Comparison of ENCODE assay signal across 22 mouse cellular contexts in the genomic region with DNA sequence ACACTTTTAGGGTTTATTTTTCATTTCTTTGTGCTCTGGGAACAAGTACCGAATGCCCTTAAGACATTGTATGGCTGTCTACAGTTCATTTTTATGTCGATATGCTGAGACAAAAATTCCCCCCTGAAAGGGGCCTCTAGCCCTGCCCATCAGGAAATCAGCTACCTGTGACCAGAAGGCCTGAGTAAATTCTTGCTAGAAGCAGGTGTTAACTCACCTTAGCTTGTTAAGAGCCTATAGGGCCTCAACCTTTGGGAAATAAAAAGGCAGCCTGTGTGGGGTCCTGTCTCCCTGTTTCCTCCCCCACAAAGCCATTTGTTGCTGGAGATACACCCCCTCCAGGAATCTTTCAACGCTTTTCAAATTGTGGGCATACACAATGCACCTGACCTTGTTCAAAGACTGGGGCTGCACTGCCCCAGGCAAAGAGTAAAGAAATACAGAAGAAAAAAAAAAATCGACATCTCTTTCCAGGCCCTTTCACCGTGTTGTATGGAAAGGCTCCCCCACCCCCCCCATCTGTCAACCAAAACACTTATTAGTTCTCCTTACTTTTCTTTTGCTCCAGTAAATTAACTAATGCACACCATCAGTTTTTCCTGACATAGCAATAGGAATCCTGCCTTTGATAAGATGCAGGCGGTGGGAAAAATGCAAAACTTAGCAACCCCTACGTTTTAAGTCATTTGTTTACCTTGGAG. TPM values are rescaled to one million over a fixed set of nuclear protein-coding genes. Genes with fewer than 3 reads are reported as not detected.
DNase-seq lines count a peak whose midpoint lies in the region; ATAC-seq and TF ChIP-seq lines count a peak whose summit lies in the region.
"Had no signal": no experiment of that assay in that cellular context is flagged by ENCODE, and none has a peak within 500 bp of the region (broad histone marks: within the 10 kb centered on the region; RNA-seq: fewer than 3 reads in every experiment).

No protein-coding gene starts in this region.

- no peak for TF ChIP-seq CTCF in heart, adult 2 months (IDR thresholded peaks at IDR 0.05)

- no peak for TF ChIP-seq POLR2A in heart, adult 2 months (IDR thresholded peaks at IDR 0.05; ENCODE audit: insufficient read depth, low read depth, low read length)

- no peak overlapping the region for H3K4me3 ChIP-seq in heart, embryonic 12.5 days
- no peak overlapping the region for H3K4me3 ChIP-seq in heart, adult 2 months
- H3K4me3 ChIP-seq in forebrain, embryonic 13.5 days = no peak overlapping the region
- H3K4me3 ChIP-seq in intestine, embryonic 16.5 days (ENCODE audit: low read length) = no peak overlapping the region
- H3K4me3 ChIP-seq: gastrocnemius, adult 2 months; hindbrain, embryonic 12.5 days; limb, embryonic 10.5 days; liver, embryonic 15.5 days had no signal

- intact Hi-C loops in heart, adult 2 months (cut with DNase I) = no loop called here

- no peak for ATAC-seq in heart, embryonic 12.5 days (ENCODE audit: insufficient number of reproducible peaks, low FRiP score)
- ATAC-seq in forebrain, embryonic 13.5 days = peak; percentile 89
- ATAC-seq in intestine, embryonic 16.5 days = peak; percentile 52; the same call in 1 of the 2 replicates
- no peak for ATAC-seq in inflammation-experienced regulatory T-cells, adult 6 months
- ATAC-seq in erythroid progenitor cell, adult 5-6 weeks (replicated peaks; ENCODE audit: low FRiP score, poor library complexity, severe bottlenecking) = no peak
- ATAC-seq: CD4-positive, CD25-positive, alpha-beta regulatory T cell, adult 4 months had no signal

- DNase-seq in heart, adult 2 months = no peak
- peak; percentile 3 for DNase-seq in R1 (ENCODE audit: low read depth, low spot score)
- DNase-seq: adrenal gland, adult 8-10 months; cerebellum, adult 18-20 months; embryo, embryonic 11 days; gastrocnemius, adult 2 months; heart, adult 18-20 months; kidney, adult 9 months; kidney, postnatal 14 days; liver; thymus, adult 18-20 months; thymus, postnatal 4 days had no signal

- no peaks in the 10 kb centered on the region for H3K9me3 ChIP-seq in heart, embryonic 12.5 days (replicated peaks)
- no peaks in the 10 kb centered on the region for H3K9me3 ChIP-seq in forebrain, embryonic 13.5 days (replicated peaks)
- no peaks in the 10 kb centered on the region for H3K9me3 ChIP-seq in intestine, embryonic 16.5 days (ENCODE audit: control insufficient read depth, low read length)
- H3K9me3 ChIP-seq: hindbrain, embryonic 12.5 days; limb, embryonic 10.5 days; liver, embryonic 15.5 days had no signal

- no peaks in the 10 kb centered on the region for H3K27me3 ChIP-seq in heart, embryonic 12.5 days (replicated peaks)
- no peaks in the 10 kb centered on the region for H3K27me3 ChIP-seq in heart, adult 2 months (ENCODE audit: control insufficient read depth, insufficient read depth, low read length)
- H3K27me3 ChIP-seq in forebrain, embryonic 13.5 days = no peaks in the 10 kb centered on the region
- no peaks in the 10 kb centered on the region for H3K27me3 ChIP-seq in intestine, embryonic 16.5 days (replicated peaks; ENCODE audit: control insufficient read depth, insufficient read depth, low read length)
- H3K27me3 ChIP-seq: hindbrain, embryonic 12.5 days; liver, embryonic 15.5 days had no signal

- H3K79me2 ChIP-seq in heart, adult 2 months (replicated peaks; ENCODE audit: control insufficient read depth, insufficient read depth, low read length) = no peaks in the 10 kb centered on the region

- no peak for TF ChIP-seq EP300 in heart, adult 2 months (IDR thresholded peaks at IDR 0.05; ENCODE audit: insufficient read depth, low read depth, low read length)

- H3K4me2 ChIP-seq in heart, embryonic 12.5 days = no peak overlapping the region
- H3K4me2 ChIP-seq in forebrain, embryonic 13.5 days = no peak overlapping the region
- H3K4me2 ChIP-seq in intestine, embryonic 16.5 days (ENCODE audit: low read depth, low read length) = no peak overlapping the region
- H3K4me2 ChIP-seq: hindbrain, embryonic 12.5 days; liver, embryonic 15.5 days had no signal

- peak overlapping the region; percentile 8; the same call in 1 of the 2 replicates for H3K9ac ChIP-seq in heart, embryonic 12.5 days
- no peak overlapping the region for H3K9ac ChIP-seq in heart, adult 2 months (ENCODE audit: low read depth, low read length)
- H3K9ac ChIP-seq in forebrain, embryonic 13.5 days = no peak overlapping the region
- H3K9ac ChIP-seq in intestine, embryonic 16.5 days (ENCODE audit: low read depth, low read length) = no peak overlapping the region
- H3K9ac ChIP-seq: hindbrain, embryonic 12.5 days; liver, embryonic 15.5 days had no signal

- H3K36me3 ChIP-seq in heart, embryonic 12.5 days = no peaks in the 10 kb centered on the region
- no peaks in the 10 kb centered on the region for H3K36me3 ChIP-seq in heart, adult 2 months (ENCODE audit: control insufficient read depth, insufficient read depth, low read length)
- H3K36me3 ChIP-seq in forebrain, embryonic 13.5 days (ENCODE audit: poor library complexity, severe bottlenecking) = no peaks in the 10 kb centered on the region
- H3K36me3 ChIP-seq in intestine, embryonic 16.5 days (ENCODE audit: control insufficient read depth, insufficient read depth, low read length) = no peaks in the 10 kb centered on the region
- H3K36me3 ChIP-seq: hindbrain, embryonic 12.5 days; limb, embryonic 10.5 days; liver, embryonic 15.5 days had no signal

- H3K4me1 ChIP-seq in heart, embryonic 12.5 days (replicated peaks) = peaks cover 3% of the 10 kb centered on the region
- H3K4me1 ChIP-seq in heart, adult 2 months (ENCODE audit: control insufficient read depth, insufficient read depth, low read length) = no peaks in the 10 kb centered on the region
- H3K4me1 ChIP-seq in forebrain, embryonic 13.5 days = peaks cover 34% of the 10 kb centered on the region
- H3K4me1 ChIP-seq in intestine, embryonic 16.5 days (ENCODE audit: control insufficient read depth, insufficient read depth, low read length) = no peaks in the 10 kb centered on the region; the same call in 1 of the 2 replicates
- H3K4me1 ChIP-seq: liver, embryonic 15.5 days had no signal

- WGBS in heart, embryonic 12.5 days = 53% methylated on average over 7 of the region's 7 CpGs
- WGBS in heart, adult 2 months = 60% methylated on average over 7 of the region's 7 CpGs
- 24% methylated on average over 7 of the region's 7 CpGs for WGBS in forebrain, embryonic 13.5 days
- 53% methylated on average over 7 of the region's 7 CpGs for WGBS in intestine, embryonic 16.5 days

- H3K27ac ChIP-seq in heart, embryonic 12.5 days (ENCODE audit: poor library complexity, severe bottlenecking) = no peak overlapping the region
- no peak overlapping the region for H3K27ac ChIP-seq in heart, adult 2 months
- peak overlapping the region; percentile 79 for H3K27ac ChIP-seq in forebrain, embryonic 13.5 days
- no peak overlapping the region for H3K27ac ChIP-seq in intestine, embryonic 16.5 days (ENCODE audit: low read length)
- H3K27ac ChIP-seq: gastrocnemius, adult 2 months; hindbrain, embryonic 12.5 days; limb, embryonic 10.5 days; liver, embryonic 15.5 days; macrophage had no signal

RNA-seq across cellular contexts. Expression of gene Lypd6, which starts 21.9 kb away (rescaled TPM):
- polyA plus RNA-seq in heart, embryonic 12.5 days (2016; fragmentation: Nextera tagmentation; extraction: Ambion mirVana) = 5.4 TPM in 2 replicates
- under 1 TPM; 0.32 to 0.63 TPM for total RNA-seq in heart, adult 2 months (2021)
- 0.09 and 0.78 TPM in 2 replicates for polyA plus RNA-seq in heart, adult 2 months (2012; rRNA removed)
- 10.7 and 12.6 TPM in 2 replicates for polyA plus RNA-seq in forebrain, embryonic 13.5 days (2015; fragmentation: Nextera tagmentation; extraction: Ambion mirVana)
- 11.4 and 14.6 TPM in 2 replicates for polyA plus RNA-seq in intestine, embryonic 16.5 days (2015; fragmentation: Nextera tagmentation; extraction: Ambion mirVana)
- polyA plus RNA-seq in inflammation-experienced regulatory T-cells, adult 6 months (2017; shearing (Covaris generic)) = not detected
- total RNA-seq in erythroid progenitor cell, adult 5-6 weeks (2015; ENCODE audit: low replicate concordance) = not detected in 2 replicates
- total RNA-seq in erythroid progenitor cell, adult 5-6 weeks (2017; ENCODE audit: low replicate concordance) = not detected in 2 replicates
- polyA plus RNA-seq: CD4-positive, CD25-positive, alpha-beta regulatory T cell, adult 4 months; macrophage had no signal

Comparison
In these comparisons a context has a peak if more than half of its experiments do, and no peak if none do; other contexts are left out.
1. ATAC-seq: peak in forebrain, embryonic 13.5 days (single experiment) and intestine, embryonic 16.5 days (single experiment); none in heart, embryonic 12.5 days (single experiment), inflammation-experienced regulatory T-cells, adult 6 months (single experiment) and erythroid progenitor cell, adult 5-6 weeks (single experiment).